Mouse (Mus musculus) lung, postnatal 0 days (tissue): ENCODE data around the gene Zbed4. TPM values are rescaled to one million over a fixed set of nuclear protein-coding genes. Genes with fewer than 3 reads are reported as not detected.

Source experiments
- ATAC-seq: fragments of 200-750 bp; cut with Nextera tagmentation; 2 replicates; pipeline ENCODE4 v1.8.0; 2017; ENCODE audit warnings: moderate library complexity
- DNase-seq: peaks from one replicate; pipeline ENCODE4 v3.0.0-alpha.2; 2016; ENCODE audit warnings: low spot score
- H3K27ac ChIP-seq: fragments of 300-500 bp; sonication (generic); 2 replicates; pipeline ENCODE4 v1.5.1; 2014; ENCODE audit warnings: antibody characterized with exemption, mild to moderate bottlenecking, low read length, mixed read lengths
- H3K27me3 ChIP-seq: fragments of 300-500 bp; sonication (generic); replicated peaks from 2 replicates; pipeline ENCODE4 v1.6.1; 2014; ENCODE audit warnings: low read length, mixed read lengths; ENCODE audit not compliant: insufficient read depth
- H3K36me3 ChIP-seq: fragments of 300-500 bp; sonication (generic); 2 replicates; pipeline ENCODE4 v1.6.1; 2014; ENCODE audit warnings: low read length, mixed read lengths; ENCODE audit not compliant: insufficient read depth
- H3K4me1 ChIP-seq: fragments of 300-500 bp; sonication (generic); 2 replicates; pipeline ENCODE4 v1.6.1; 2014; ENCODE audit warnings: antibody characterized with exemption, low read depth, low read length, mixed read lengths; ENCODE audit not compliant: insufficient read depth
- H3K4me2 ChIP-seq: fragments of 300-500 bp; sonication (generic); replicated peaks from 2 replicates; pipeline ENCODE4 v1.6.1; 2014; ENCODE audit warnings: low read depth, mild to moderate bottlenecking, low read length, moderate library complexity, mixed read lengths
- H3K4me3 ChIP-seq: fragments of 300-500 bp; sonication (generic); 2 replicates; pipeline ENCODE4 v1.5.1; 2014; ENCODE audit warnings: low read depth, low read length
- H3K9ac ChIP-seq: fragments of 300-500 bp; sonication (generic); replicated peaks from 2 replicates; pipeline ENCODE4 v1.6.1; 2014; ENCODE audit warnings: low read depth, mild to moderate bottlenecking
- H3K9me3 ChIP-seq: fragments of 300-500 bp; sonication (generic); 2 replicates; pipeline ENCODE4 v1.6.1; 2016; ENCODE audit warnings: low read length, mixed read lengths
- CTCF ChIP-seq: IDR thresholded peaks from 2 replicates; pipeline ENCODE4 v1.5.1; 2016; ENCODE audit warnings: antibody characterized with exemption, mild to moderate bottlenecking
- EP300 ChIP-seq: IDR thresholded peaks from 2 replicates; pipeline ENCODE4 v1.6.1; 2016; ENCODE audit warnings: antibody characterized with exemption, mild to moderate bottlenecking, control low read depth
- WGBS: fragments of 180-500 bp; shearing (Covaris S2); extraction: QIAGEN DNeasy Blood & Tissue Kit; methylation state at CpG from one replicate; pipeline ENCODE4 v1.1.7; 2014; 5-methylcytosine and 5-hydroxymethylcytosine counted together
- polyA plus RNA-seq: library from polyadenylated mRNA; unstranded; fragments of >200 nt; fragmentation: Nextera tagmentation; extraction: Ambion mirVana; gene quantifications from 2 replicates; pipeline ENCODE4 v1.2.1, GENCODE M21; 2015

The Zbed4 gene
- polyA plus RNA-seq, 1 experiment from 2014 or later, result 4.8 TPM

- H3K27ac ChIP-seq, result peak overlapping the region; percentile 54
- H3K36me3 ChIP-seq, result peaks cover 69% of the 10 kb centered on the region
- H3K4me2 ChIP-seq, result no peak overlapping the region
- peak; percentile 83 for TF ChIP-seq EP300
- no peak for TF ChIP-seq CTCF
- no peak overlapping the region for H3K9ac ChIP-seq
- H3K9me3 ChIP-seq, result no peaks in the 10 kb centered on the region
- H3K4me1 ChIP-seq, result no peaks in the 10 kb centered on the region
- H3K4me3 ChIP-seq, result no peak overlapping the region
- DNase-seq, result peak; percentile 67
- no peaks in the 10 kb centered on the region for H3K27me3 ChIP-seq
- ATAC-seq, result peak; percentile 86
- WGBS, result 67% methylated on average over 13 of the region's 13 CpGs
These were observed 42.6 kb upstream of the Zbed4 start for GRCm38 (mm10) chr15:88708657-88709511.

GRCm38 (mm10) chr15:88709878-88710277, 41.6 kb upstream of the Zbed4 start:
- WGBS, result 83% methylated on average over 5 of the region's 5 CpGs
- H3K36me3 ChIP-seq, result peaks cover 65% of the 10 kb centered on the region
- no peak for ATAC-seq

GRCm38 (mm10) chr15:88712501-88712900, 39.0 kb upstream of the Zbed4 start:
- Histone ChIP-seq H3K4me2 (no peak overlapping the region), H3K36me3 (peaks cover 64% of the 10 kb centered on the region), H3K27ac (no peak overlapping the region), H3K4me3 (no peak overlapping the region), H3K9ac (no peak overlapping the region), H3K27me3 (no peaks in the 10 kb centered on the region), H3K9me3 (no peaks in the 10 kb centered on the region), H3K4me1 (no peaks in the 10 kb centered on the region)
- ATAC-seq (no peak), DNase-seq (no peak)
- 93% methylated on average over 15 of the region's 15 CpGs for WGBS
- TF ChIP-seq EP300 (no peak), CTCF (no peak)

More at GRCm38 (mm10) chr15:88709878-88710277, 41.6 kb upstream of the Zbed4 start:
- H3K4me3 ChIP-seq, result no peak overlapping the region
- TF ChIP-seq CTCF, result no peak
- TF ChIP-seq EP300, result no peak
- H3K27ac ChIP-seq, result no peak overlapping the region
- H3K9me3 ChIP-seq, result no peaks in the 10 kb centered on the region
- H3K27me3 ChIP-seq, result no peaks in the 10 kb centered on the region
- no peaks in the 10 kb centered on the region for H3K4me1 ChIP-seq
- H3K4me2 ChIP-seq, result no peak overlapping the region
- H3K9ac ChIP-seq, result no peak overlapping the region
- DNase-seq, result no peak

- H3K4me3 ChIP-seq, result no peak overlapping the region
- H3K27me3 ChIP-seq, result no peaks in the 10 kb centered on the region
- WGBS, result 67% methylated on average over 6 of the region's 6 CpGs
- TF ChIP-seq CTCF, result no peak
- no peak for TF ChIP-seq EP300
- DNase-seq, result no peak
- peaks cover 62% of the 10 kb centered on the region for H3K36me3 ChIP-seq
- ATAC-seq, result no peak
- no peak overlapping the region for H3K9ac ChIP-seq
- no peaks in the 10 kb centered on the region for H3K4me1 ChIP-seq
- no peak overlapping the region for H3K27ac ChIP-seq
- H3K4me2 ChIP-seq, result no peak overlapping the region
- no peaks in the 10 kb centered on the region for H3K9me3 ChIP-seq
These were observed 37.4 kb upstream of the Zbed4 start for GRCm38 (mm10) chr15:88714021-88714589.

GRCm38 (mm10) chr15:88716350-88716749, 35.1 kb upstream of the Zbed4 start:
- DNase-seq, result peak; percentile 28
- H3K4me3 ChIP-seq, result no peak overlapping the region
- no peak overlapping the region for H3K27ac ChIP-seq
- H3K36me3 ChIP-seq, result peaks cover 49% of the 10 kb centered on the region
- ATAC-seq, result no peak
- no peak overlapping the region for H3K9ac ChIP-seq
- no peak overlapping the region for H3K4me2 ChIP-seq
- no peaks in the 10 kb centered on the region for H3K4me1 ChIP-seq
- no peaks in the 10 kb centered on the region for H3K27me3 ChIP-seq
- TF ChIP-seq CTCF (peak; percentile 68), EP300 (no peak)
- no peaks in the 10 kb centered on the region for H3K9me3 ChIP-seq

- no peak overlapping the region for H3K4me2 ChIP-seq
- no peaks in the 10 kb centered on the region for H3K9me3 ChIP-seq
- peaks cover 41% of the 10 kb centered on the region for H3K36me3 ChIP-seq
- H3K27me3 ChIP-seq, result no peaks in the 10 kb centered on the region
- WGBS, result 71% methylated on average over 9 of the region's 9 CpGs
- DNase-seq (no peak), ATAC-seq (no peak; the same call in 1 of the 2 replicates)
- H3K4me3 ChIP-seq, result no peak overlapping the region
- TF ChIP-seq EP300, result no peak
- TF ChIP-seq CTCF, result no peak
- no peaks in the 10 kb centered on the region for H3K4me1 ChIP-seq
- no peak overlapping the region for H3K27ac ChIP-seq
- H3K9ac ChIP-seq, result no peak overlapping the region
These were observed 34.2 kb upstream of the Zbed4 start for GRCm38 (mm10) chr15:88717239-88717638.
